Mouse (Mus musculus): ENCODE data around the gene Ripor3.

Gene Ripor3

GRCm38 (mm10) chr2:167951301-167952211 is 58.9 kb downstream of the Ripor3 start:
- no peak for DNase-seq

- no peak for DNase-seq
Measured at GRCm38 (mm10) chr2:167950681-167951080, 59.7 kb downstream of the Ripor3 start.

- DNase-seq = no peak
Measured at GRCm38 (mm10) chr2:167949808-167950207, 60.6 kb downstream of the Ripor3 start.

- DNase-seq = no peak
Measured at GRCm38 (mm10) chr2:167949250-167949649, 61.2 kb downstream of the Ripor3 start.

GRCm38 (mm10) chr2:167948557-167948956 is 61.9 kb downstream of the Ripor3 start:
- DNase-seq = no peak

GRCm38 (mm10) chr2:167948047-167948446 is 62.4 kb downstream of the Ripor3 start:
- DNase-seq = no peak

GRCm38 (mm10) chr2:167947251-167947650 is 63.2 kb downstream of the Ripor3 start:
- DNase-seq = no peak

- DNase-seq = no peak
Measured at GRCm38 (mm10) chr2:167945451-167945850, 65.0 kb downstream of the Ripor3 start.

GRCm38 (mm10) chr2:167944193-167944592 is 66.2 kb downstream of the Ripor3 start:
- no peak for DNase-seq

- no peak for DNase-seq
Measured at GRCm38 (mm10) chr2:167942926-167943633, 67.3 kb downstream of the Ripor3 start.

- DNase-seq = peak; percentile 14
Measured at GRCm38 (mm10) chr2:167942199-167942925, 68.1 kb downstream of the Ripor3 start.

- no peak for DNase-seq
Measured at GRCm38 (mm10) chr2:167941745-167942176, 68.7 kb downstream of the Ripor3 start.

- no peak for DNase-seq
Measured at GRCm38 (mm10) chr2:167941320-167941719, 69.1 kb downstream of the Ripor3 start.

- DNase-seq = no peak
Measured at GRCm38 (mm10) chr2:167940636-167941035, 69.8 kb downstream of the Ripor3 start.

- no peak for DNase-seq
Measured at GRCm38 (mm10) chr2:167939632-167940399, 70.6 kb downstream of the Ripor3 start.

- no peak for DNase-seq
Measured at GRCm38 (mm10) chr2:167939204-167939603, 71.2 kb downstream of the Ripor3 start.

- no peak for DNase-seq
Measured at GRCm38 (mm10) chr2:167938786-167939185, 71.6 kb downstream of the Ripor3 start.

GRCm38 (mm10) chr2:167935956-167936355 is 74.5 kb downstream of the Ripor3 start:
- DNase-seq = no peak

GRCm38 (mm10) chr2:167933397-167933796 is 77.0 kb downstream of the Ripor3 start:
- DNase-seq = no peak

GRCm38 (mm10) chr2:167932727-167933231 is 77.6 kb downstream of the Ripor3 start:
- DNase-seq = peak; percentile 37

- DNase-seq = peak; percentile 97
Measured at GRCm38 (mm10) chr2:167931985-167932726, 78.3 kb downstream of the Ripor3 start, which contains the start of gene Ptpn1. Gene Ptpn1, plus strand, starts transcription at chr2:167932057.

All from embryo, embryonic 11 days (tissue).